Mouse (Mus musculus) heart, embryonic 13.5 days (tissue): ENCODE data around the gene Cd93. TPM values are rescaled to one million over a fixed set of nuclear protein-coding genes. Genes with fewer than 3 reads are reported as not detected.
A peak's percentile ranks its signal among the peaks of the same experiment; 100 is the strongest.

Experiments
- ATAC-seq: fragments of 200-750 bp; cut with Nextera tagmentation; 2 replicates; pipeline ENCODE4 v1.8.0; 2017; ENCODE audit warnings: moderate TSS enrichment; ENCODE audit not compliant: insufficient number of reproducible peaks, low FRiP score, low TSS enrichment; ENCODE audit errors: extremely low read depth
- H3K27ac ChIP-seq: fragments of 300-500 bp; sonication (generic); replicated peaks from 2 replicates; pipeline ENCODE4 v1.5.1; 2015; ENCODE audit warnings: moderate library complexity, mild to moderate bottlenecking, inconsistent platforms
- H3K27me3 ChIP-seq: fragments of 300-500 bp; sonication (generic); replicated peaks from 2 replicates; pipeline ENCODE4 v1.6.1; 2015; ENCODE audit warnings: mild to moderate bottlenecking, inconsistent platforms
- H3K36me3 ChIP-seq: fragments of 300-500 bp; sonication (generic); 2 replicates; pipeline ENCODE4 v1.6.1; 2015; ENCODE audit warnings: mild to moderate bottlenecking, inconsistent platforms
- H3K4me1 ChIP-seq: fragments of 300-500 bp; sonication (generic); 2 replicates; pipeline ENCODE4 v1.6.1; 2015; ENCODE audit warnings: inconsistent platforms
- H3K4me2 ChIP-seq: fragments of 300-500 bp; sonication (generic); 2 replicates; pipeline ENCODE4 v1.6.1; 2015; ENCODE audit warnings: inconsistent platforms, mild to moderate bottlenecking, moderate library complexity
- H3K4me3 ChIP-seq: fragments of 300-500 bp; sonication (generic); 2 replicates; pipeline ENCODE4 v1.5.1; 2015; ENCODE audit warnings: moderate library complexity, mild to moderate bottlenecking, inconsistent platforms
- H3K9ac ChIP-seq: fragments of 300-500 bp; sonication (generic); 2 replicates; pipeline ENCODE4 v1.6.1; 2015; ENCODE audit warnings: inconsistent platforms, mild to moderate bottlenecking, moderate library complexity
- H3K9me3 ChIP-seq: fragments of 300-500 bp; sonication (generic); 2 replicates; pipeline ENCODE4 v1.6.1; 2016; ENCODE audit warnings: inconsistent platforms
- WGBS: fragments of 180-500 bp; shearing (Covaris S2); methylation state at CpG from one replicate; pipeline ENCODE4 v1.1.7; 2015; ENCODE audit warnings: mixed read lengths; 5-methylcytosine and 5-hydroxymethylcytosine counted together
- polyA plus RNA-seq: library from polyadenylated mRNA; unstranded; fragments of >200 nt; fragmentation: Nextera tagmentation; extraction: Ambion mirVana; gene quantifications from 2 replicates; pipeline ENCODE4 v1.2.1, GENCODE M21; 2015

Cd93 gene
- polyA plus RNA-seq, 1 experiment from 2014 or later = 25.3 TPM

- Histone ChIP-seq H3K27me3 (no peaks in the 10 kb centered on the region), H3K27ac (peak overlapping the region; percentile 61)
Observed at GRCm38 (mm10) chr2:148467921-148468440, 24.6 kb upstream of the Cd93 start.

GRCm38 (mm10) chr2:148455341-148455740 is 12.0 kb upstream of the Cd93 start:
- no peak for ATAC-seq
- no peaks in the 10 kb centered on the region for H3K27me3 ChIP-seq
- 0 out of 2 replicates have a peak, but pooled peaks cover 3% of the 10 kb centered on the region for H3K4me1 ChIP-seq
- no peaks in the 10 kb centered on the region for H3K9me3 ChIP-seq
- no peak overlapping the region for H3K27ac ChIP-seq
- no peak overlapping the region for H3K4me3 ChIP-seq
- H3K4me2 ChIP-seq = no peak overlapping the region
- H3K36me3 ChIP-seq = no peaks in the 10 kb centered on the region
- no peak overlapping the region for H3K9ac ChIP-seq

More at GRCm38 (mm10) chr2:148467921-148468440, 24.6 kb upstream of the Cd93 start:
- WGBS = 60% methylated on average over 3 of the region's 3 CpGs
- Histone ChIP-seq H3K9me3 (no peaks in the 10 kb centered on the region), H3K4me2 (no peak overlapping the region), H3K36me3 (no peaks in the 10 kb centered on the region), H3K4me3 (no peak overlapping the region), H3K9ac (no peak overlapping the region), H3K4me1 (peaks cover 20% of the 10 kb centered on the region)
- no peak for ATAC-seq

- ATAC-seq = no peak
- H3K4me1 ChIP-seq = 0 out of 2 replicates have a peak, but pooled peaks cover 3% of the 10 kb centered on the region
- H3K9ac ChIP-seq = no peak overlapping the region
- WGBS = 66% methylated on average over 4 of the region's 4 CpGs
- no peak overlapping the region for H3K4me2 ChIP-seq
- H3K27ac ChIP-seq = no peak overlapping the region
- no peaks in the 10 kb centered on the region for H3K9me3 ChIP-seq
- H3K36me3 ChIP-seq = no peaks in the 10 kb centered on the region
- H3K4me3 ChIP-seq = no peak overlapping the region
- H3K27me3 ChIP-seq = no peaks in the 10 kb centered on the region
Observed at GRCm38 (mm10) chr2:148454014-148454542, 10.7 kb upstream of the Cd93 start.

GRCm38 (mm10) chr2:148453061-148453460 is 9.7 kb upstream of the Cd93 start:
- no peak overlapping the region for H3K4me3 ChIP-seq
- H3K9me3 ChIP-seq = no peaks in the 10 kb centered on the region
- no peak overlapping the region for H3K4me2 ChIP-seq
- no peaks in the 10 kb centered on the region for H3K36me3 ChIP-seq
- no peak overlapping the region for H3K27ac ChIP-seq
- WGBS = 81% methylated on average over 3 of the region's 3 CpGs
- H3K27me3 ChIP-seq = no peaks in the 10 kb centered on the region
- ATAC-seq = no peak
- H3K9ac ChIP-seq = no peak overlapping the region
- H3K4me1 ChIP-seq = 0 out of 2 replicates have a peak, but pooled peaks cover 3% of the 10 kb centered on the region

GRCm38 (mm10) chr2:148451498-148451897 is 8.1 kb upstream of the Cd93 start:
- no peak for ATAC-seq
- H3K27me3 ChIP-seq = no peaks in the 10 kb centered on the region
- H3K9me3 ChIP-seq = no peaks in the 10 kb centered on the region
- H3K36me3 ChIP-seq = no peaks in the 10 kb centered on the region
- peaks cover 7% of the 10 kb centered on the region; the same call in 1 of the 2 replicates for H3K4me1 ChIP-seq
- WGBS = 64% methylated on average over 5 of the region's 5 CpGs
- H3K4me3 ChIP-seq = no peak overlapping the region
- no peak overlapping the region for H3K4me2 ChIP-seq
- H3K27ac ChIP-seq = no peak overlapping the region
- H3K9ac ChIP-seq = no peak overlapping the region

- no peak overlapping the region for H3K27ac ChIP-seq
- H3K36me3 ChIP-seq = no peaks in the 10 kb centered on the region
- H3K4me3 ChIP-seq = no peak overlapping the region
- 54% methylated on average over 5 of the region's 5 CpGs for WGBS
- peaks cover 10% of the 10 kb centered on the region; the same call in 1 of the 2 replicates for H3K4me1 ChIP-seq
- no peak overlapping the region for H3K4me2 ChIP-seq
- no peaks in the 10 kb centered on the region for H3K27me3 ChIP-seq
- no peak overlapping the region for H3K9ac ChIP-seq
- ATAC-seq = no peak
- no peaks in the 10 kb centered on the region for H3K9me3 ChIP-seq
Observed at GRCm38 (mm10) chr2:148450616-148451015, 7.3 kb upstream of the Cd93 start.

- H3K9me3 ChIP-seq = no peaks in the 10 kb centered on the region
- no peaks in the 10 kb centered on the region for H3K36me3 ChIP-seq
- WGBS = 87% methylated on average over 1 of the region's 1 CpGs
- no peak overlapping the region for H3K4me3 ChIP-seq
- no peak overlapping the region for H3K4me2 ChIP-seq
- no peak for ATAC-seq
- H3K27me3 ChIP-seq = no peaks in the 10 kb centered on the region
- H3K9ac ChIP-seq = no peak overlapping the region
- peaks cover 10% of the 10 kb centered on the region; the same call in 1 of the 2 replicates for H3K4me1 ChIP-seq
- no peak overlapping the region for H3K27ac ChIP-seq
Observed at GRCm38 (mm10) chr2:148449659-148450058, 6.3 kb upstream of the Cd93 start.

- no peak overlapping the region for H3K4me3 ChIP-seq
- H3K9me3 ChIP-seq = no peaks in the 10 kb centered on the region
- no peaks in the 10 kb centered on the region for H3K27me3 ChIP-seq
- H3K27ac ChIP-seq = no peak overlapping the region
- H3K9ac ChIP-seq = no peak overlapping the region
- 66% methylated on average over 3 of the region's 3 CpGs for WGBS
- no peak for ATAC-seq
- no peaks in the 10 kb centered on the region for H3K36me3 ChIP-seq
- H3K4me1 ChIP-seq = peaks cover 24% of the 10 kb centered on the region
- H3K4me2 ChIP-seq = no peak overlapping the region
Observed at GRCm38 (mm10) chr2:148446446-148446845, 3.1 kb upstream of the Cd93 start.

- Histone ChIP-seq H3K9ac (no peak overlapping the region), H3K27ac (no peak overlapping the region), H3K4me1 (peaks cover 21% of the 10 kb centered on the region), H3K9me3 (no peaks in the 10 kb centered on the region), H3K27me3 (no peaks in the 10 kb centered on the region), H3K36me3 (no peaks in the 10 kb centered on the region), H3K4me2 (no peak overlapping the region), H3K4me3 (no peak overlapping the region)
- ATAC-seq = no peak
- WGBS = 74% methylated on average over 1 of the region's 1 CpGs
Observed at GRCm38 (mm10) chr2:148445616-148446015, 2.3 kb upstream of the Cd93 start.

- WGBS = 54% methylated on average over 1 of the region's 1 CpGs
Observed at GRCm38 (mm10) chr2:148444472-148444871, 1.1 kb upstream of the Cd93 start.

GRCm38 (mm10) chr2:148442710-148443109 is 653 bp downstream of the Cd93 start:
- no peaks in the 10 kb centered on the region for H3K27me3 ChIP-seq
- peak overlapping the region; percentile 81 for H3K9ac ChIP-seq
- peak overlapping the region; percentile 91 for H3K27ac ChIP-seq
- no peak for ATAC-seq
- peak overlapping the region; percentile 61 for H3K4me2 ChIP-seq
- peaks cover 21% of the 10 kb centered on the region for H3K4me1 ChIP-seq
- peak overlapping the region; percentile 52 for H3K4me3 ChIP-seq
- 58% methylated on average over 4 of the region's 4 CpGs for WGBS
- no peaks in the 10 kb centered on the region for H3K9me3 ChIP-seq
- H3K36me3 ChIP-seq = no peaks in the 10 kb centered on the region

More at GRCm38 (mm10) chr2:148444472-148444871, 1.1 kb upstream of the Cd93 start:
- H3K9me3 ChIP-seq = no peaks in the 10 kb centered on the region
- H3K9ac ChIP-seq = no peak overlapping the region
- H3K27me3 ChIP-seq = no peaks in the 10 kb centered on the region
- H3K36me3 ChIP-seq = no peaks in the 10 kb centered on the region
- H3K4me1 ChIP-seq = peaks cover 21% of the 10 kb centered on the region
- no peak overlapping the region for H3K4me3 ChIP-seq
- 0 out of 2 replicates have a peak overlapping the region, but pooled peaks have one; percentile 61 for H3K4me2 ChIP-seq
- peak overlapping the region; percentile 91 for H3K27ac ChIP-seq
- no peak for ATAC-seq

- no peaks in the 10 kb centered on the region for H3K36me3 ChIP-seq
- ATAC-seq = no peak
- WGBS = 63% methylated on average over 4 of the region's 4 CpGs
- peak overlapping the region; percentile 91 for H3K27ac ChIP-seq
- H3K4me3 ChIP-seq = peak overlapping the region; percentile 52
- peak overlapping the region; percentile 61 for H3K4me2 ChIP-seq
- no peaks in the 10 kb centered on the region for H3K9me3 ChIP-seq
- H3K4me1 ChIP-seq = peaks cover 21% of the 10 kb centered on the region
- H3K9ac ChIP-seq = peak overlapping the region; percentile 81
- H3K27me3 ChIP-seq = no peaks in the 10 kb centered on the region
Observed at GRCm38 (mm10) chr2:148442172-148442571, 1.2 kb downstream of the Cd93 start.
